Mouse (Mus musculus) liver, adult 2 months (tissue): ENCODE measurements at regions not wholly inside any gene's neighbourhood (a gene's known extent, or its start where the extent isn't known, plus 50 kb on each side); places are given as distances from the start of the nearest gene placed in this dataset.

Source experiments
- CTCF ChIP-seq: fragments of 200-500 bp; IDR thresholded peaks from 2 replicates; pipeline ENCODE4 v1.5.1; 2011; ENCODE audit warnings: low read depth, low read length, control low read depth
- POLR2A ChIP-seq: fragments of 200-500 bp; IDR thresholded peaks from 2 replicates; pipeline ENCODE4 v1.6.1; 2011; ENCODE audit warnings: low read length, control low read depth; ENCODE audit not compliant: insufficient read depth; ENCODE audit errors: extremely low read depth

DNA sequence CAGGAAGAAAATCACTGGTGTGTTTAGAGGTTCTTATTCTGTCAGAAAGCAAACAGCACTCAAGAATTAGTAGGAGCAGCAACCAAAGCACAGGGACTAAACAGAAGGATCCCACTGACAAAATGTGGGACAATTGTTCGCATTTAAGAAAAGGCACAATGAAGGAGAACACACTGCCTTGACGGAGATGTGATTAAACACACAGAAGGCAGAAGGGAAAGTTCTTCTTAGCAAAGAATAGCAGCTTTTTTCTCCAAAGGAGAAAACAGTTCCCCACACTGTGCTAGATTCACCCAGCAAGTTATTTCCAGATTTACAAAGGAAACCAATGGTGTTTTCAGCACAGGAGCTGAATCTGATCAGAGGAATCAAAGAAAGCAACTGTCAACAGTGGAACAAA lies 316.5 kb downstream of the Nsun3 start:
- TF ChIP-seq CTCF (no peak), POLR2A (no peak)
